Mouse (Mus musculus): Measurements from ENCODE around the gene AA792892. TPM values are rescaled to one million over a fixed set of nuclear protein-coding genes. Genes with fewer than 3 reads are reported as not detected.

Gene AA792892
- polyA plus RNA-seq (2012; rRNA removed; ENCODE audit: low replicate concordance) = not detected in 2 replicates

GRCm38 (mm10) chr5:94339449-94339848 lies at the start of gene AA792892:
TSS of gene AA792892 (plus strand) at chr5:94339749.

GRCm38 (mm10) chr5:94306696-94307095 lies 32.9 kb upstream of the AA792892 start, which contains the start of gene A430089I19Rik:
TSS of gene A430089I19Rik (minus strand) at chr5:94306796.

GRCm38 (mm10) chr5:94314135-94314534 lies 25.4 kb upstream of the AA792892 start, which contains the start of gene Gm6502:
TSS of gene Gm6502 (plus strand) at chr5:94314435.

Other genes starting within 250 kb of the AA792892 start
- gene Gm3106, start 121.7 kb upstream of the AA792892 start, polyA plus RNA-seq (2012; rRNA removed; ENCODE audit: low replicate concordance) = not detected in 2 replicates
- not detected in 2 replicates for gene A430089I19Rik, start 33.0 kb upstream of the AA792892 start, polyA plus RNA-seq (2012; rRNA removed; ENCODE audit: low replicate concordance)
- gene Gm6502, start 25.3 kb upstream of the AA792892 start, polyA plus RNA-seq (2012; rRNA removed; ENCODE audit: low replicate concordance) = not detected in 2 replicates
- not detected in 2 replicates for gene Gm7682, start 106.0 kb downstream of the AA792892 start, polyA plus RNA-seq (2012; rRNA removed; ENCODE audit: low replicate concordance)
- gene Gm3139, start 186.5 kb downstream of the AA792892 start, polyA plus RNA-seq (2012; rRNA removed; ENCODE audit: low replicate concordance) = not detected in 2 replicates